Mouse (Mus musculus): ENCODE results near the gene Ugt1a6b.
A peak's percentile ranks its signal among the peaks of the same experiment; 100 is the strongest.
"Not testable (repeated sequence)": the region's sequence is repeated elsewhere in the genome, so short reads cannot be mapped to it uniquely, and the experiment has no call there.

Gene Ugt1a6b

GRCm38 (mm10) chr1:88120550-88120949 lies 17.5 kb downstream of the Ugt1a6b start:
- not testable (repeated sequence) for DNase-seq (ENCODE audit: extremely low spot score, low spot score)

GRCm38 (mm10) chr1:88121521-88121920 lies 18.5 kb downstream of the Ugt1a6b start:
- not testable (repeated sequence) for DNase-seq (ENCODE audit: extremely low spot score, low spot score)

DNA sequence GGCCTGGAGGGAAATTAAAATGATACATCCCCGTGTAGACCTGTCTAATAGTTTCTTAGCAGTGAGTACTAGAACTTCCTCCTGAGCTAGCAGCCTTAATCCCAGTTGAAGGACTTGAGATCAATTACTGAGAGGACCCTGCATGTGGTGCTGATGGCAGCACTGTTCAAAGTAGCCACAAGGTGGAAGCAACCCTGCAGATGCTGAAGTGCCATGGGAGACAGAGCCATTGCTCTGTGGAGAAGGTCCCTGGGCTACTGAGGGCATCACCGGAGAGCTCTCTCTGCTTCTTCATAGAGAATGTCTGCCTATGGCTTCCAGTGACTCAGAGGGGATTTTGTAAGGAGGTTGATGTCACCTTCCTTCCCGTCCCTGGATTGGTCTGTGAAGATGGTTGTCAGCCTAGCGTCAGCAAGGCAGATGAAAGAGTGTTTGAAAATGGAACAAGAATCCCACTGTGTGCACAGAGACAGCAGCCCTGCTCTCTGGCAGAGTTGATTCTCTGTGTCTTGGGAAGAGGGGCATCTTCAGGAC lies 22.8 kb downstream of the Ugt1a6b start:
- not testable (repeated sequence) for DNase-seq (ENCODE audit: extremely low spot score, low spot score)

- DNase-seq (ENCODE audit: extremely low spot score, low spot score), result not testable (repeated sequence)
These were observed 26.0 kb downstream of the Ugt1a6b start for GRCm38 (mm10) chr1:88129091-88129490.

DNA sequence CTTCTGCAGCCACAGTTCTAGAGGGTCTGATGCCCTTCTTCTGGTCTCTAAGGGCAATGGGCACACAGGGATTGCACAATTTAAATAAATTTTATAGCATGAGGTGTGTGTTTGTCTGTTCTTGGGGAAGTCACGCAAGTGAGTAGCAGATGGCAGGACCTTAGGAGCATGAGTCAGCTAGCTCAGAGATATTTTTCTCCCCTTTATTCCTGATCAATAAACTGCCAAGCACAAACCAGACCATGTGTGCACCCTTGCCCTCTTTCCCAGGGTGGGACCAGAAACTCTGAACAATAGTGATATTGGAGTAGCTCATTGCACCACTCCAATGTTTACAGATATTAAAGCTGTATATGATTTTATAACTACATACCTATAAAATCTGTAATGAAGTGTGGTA lies 27.2 kb downstream of the Ugt1a6b start:
- not testable (repeated sequence) for DNase-seq (ENCODE audit: extremely low spot score, low spot score)

- no peak for DNase-seq (ENCODE audit: extremely low spot score, low spot score)
These were observed 30.9 kb downstream of the Ugt1a6b start for GRCm38 (mm10) chr1:88133908-88134456.

DNA sequence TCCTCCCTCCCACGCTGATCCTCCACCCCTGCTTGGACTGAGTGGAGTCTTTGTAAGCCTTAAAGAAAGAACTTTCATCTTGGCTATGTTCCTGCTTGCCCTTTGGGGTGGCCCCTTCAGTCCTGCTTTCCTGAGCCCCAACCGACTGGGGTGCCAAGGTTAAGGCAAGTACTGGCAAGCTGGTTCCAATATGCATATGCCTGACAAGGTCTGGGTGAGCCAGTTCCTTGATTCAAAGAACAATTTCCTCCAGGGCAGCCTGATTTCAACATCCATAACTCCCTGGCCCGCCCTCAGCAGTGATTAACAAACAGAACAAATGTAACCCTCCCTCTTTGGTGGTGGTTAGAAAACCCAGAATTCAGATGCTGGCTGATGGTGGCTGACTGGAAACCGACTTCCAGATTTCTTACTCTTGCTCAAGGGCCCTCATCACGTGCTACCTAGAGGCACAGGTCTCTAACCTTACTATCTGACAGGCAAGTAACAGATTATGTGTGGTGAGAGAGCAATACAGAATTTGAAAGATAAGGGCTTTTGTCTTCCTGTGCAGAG lies 31.5 kb downstream of the Ugt1a6b start, which contains the start of gene Ugt1a6a:
Ugt1a6a (plus strand) TSS at position 353 of the 555 bp plus-strand sequence.
- DNase-seq (ENCODE audit: extremely low spot score, low spot score), result not testable (repeated sequence)

- not testable (repeated sequence) for DNase-seq (ENCODE audit: extremely low spot score, low spot score)
These were observed 32.3 kb downstream of the Ugt1a6b start for GRCm38 (mm10) chr1:88135229-88135904.

GRCm38 (mm10) chr1:88136646-88137045 lies 33.6 kb downstream of the Ugt1a6b start:
- DNase-seq (ENCODE audit: extremely low spot score, low spot score), result no peak

DNA sequence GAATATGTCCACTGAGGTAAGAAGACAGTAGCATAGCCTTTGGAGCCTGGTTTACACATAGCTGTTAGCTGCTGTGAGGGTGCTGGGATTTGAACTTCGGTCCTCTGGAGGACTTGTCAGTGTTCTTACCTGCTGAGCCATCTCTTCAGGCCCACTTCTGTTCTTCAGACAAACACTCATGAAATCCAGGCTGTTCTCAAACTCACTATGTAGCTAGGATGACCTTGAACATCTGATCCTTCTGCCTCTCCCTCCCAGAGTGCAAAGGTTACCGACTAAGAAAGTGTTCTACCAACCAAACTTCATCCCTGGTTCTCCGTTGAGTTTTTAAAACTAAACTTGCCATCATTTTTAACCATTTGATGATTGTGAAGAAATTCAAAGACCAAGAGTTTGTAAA lies 34.2 kb downstream of the Ugt1a6b start:
- DNase-seq (ENCODE audit: extremely low spot score, low spot score), result no peak

DNA sequence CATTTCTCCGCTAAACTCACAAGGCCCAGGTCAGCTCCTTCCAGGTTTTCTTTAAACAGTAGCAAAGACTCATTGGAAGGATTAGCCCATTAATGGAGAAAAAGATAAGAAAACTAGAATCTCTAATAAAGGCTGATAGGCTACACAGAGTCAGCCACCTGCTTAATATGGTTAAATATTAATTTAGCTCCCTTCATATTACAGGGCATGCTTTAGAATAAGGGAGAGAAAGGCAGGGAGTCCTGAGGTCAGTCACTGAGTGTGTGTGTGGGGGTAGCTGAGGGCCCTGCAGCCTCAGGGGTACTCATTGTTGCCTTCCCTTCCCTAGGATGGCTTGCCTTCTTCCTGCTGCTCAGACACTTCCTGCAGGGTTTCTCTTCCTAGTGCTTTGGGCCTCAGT lies 35.1 kb downstream of the Ugt1a6b start:
- DNase-seq (ENCODE audit: extremely low spot score, low spot score), result no peak

DNA sequence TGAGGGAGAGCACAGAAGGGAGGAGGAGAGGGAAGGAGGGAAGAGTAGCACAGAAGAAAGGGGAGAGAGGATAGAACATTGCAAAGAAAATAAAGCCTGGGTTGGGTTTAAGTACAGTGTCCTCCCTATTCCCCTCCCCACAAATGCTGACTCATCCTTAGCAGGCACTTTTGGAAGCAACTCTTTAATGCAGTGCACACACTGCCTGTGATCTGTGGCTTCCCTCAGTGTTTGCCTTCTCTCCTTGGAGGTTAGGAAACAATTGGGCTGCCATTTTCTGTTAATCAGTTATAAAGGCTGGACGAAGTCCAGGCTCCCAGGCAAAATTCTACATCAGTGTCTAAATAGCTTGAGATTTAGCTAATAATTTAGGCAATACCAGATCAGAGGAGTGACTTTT lies 37.4 kb downstream of the Ugt1a6b start:
- not testable (repeated sequence) for DNase-seq (ENCODE audit: extremely low spot score, low spot score)

DNA sequence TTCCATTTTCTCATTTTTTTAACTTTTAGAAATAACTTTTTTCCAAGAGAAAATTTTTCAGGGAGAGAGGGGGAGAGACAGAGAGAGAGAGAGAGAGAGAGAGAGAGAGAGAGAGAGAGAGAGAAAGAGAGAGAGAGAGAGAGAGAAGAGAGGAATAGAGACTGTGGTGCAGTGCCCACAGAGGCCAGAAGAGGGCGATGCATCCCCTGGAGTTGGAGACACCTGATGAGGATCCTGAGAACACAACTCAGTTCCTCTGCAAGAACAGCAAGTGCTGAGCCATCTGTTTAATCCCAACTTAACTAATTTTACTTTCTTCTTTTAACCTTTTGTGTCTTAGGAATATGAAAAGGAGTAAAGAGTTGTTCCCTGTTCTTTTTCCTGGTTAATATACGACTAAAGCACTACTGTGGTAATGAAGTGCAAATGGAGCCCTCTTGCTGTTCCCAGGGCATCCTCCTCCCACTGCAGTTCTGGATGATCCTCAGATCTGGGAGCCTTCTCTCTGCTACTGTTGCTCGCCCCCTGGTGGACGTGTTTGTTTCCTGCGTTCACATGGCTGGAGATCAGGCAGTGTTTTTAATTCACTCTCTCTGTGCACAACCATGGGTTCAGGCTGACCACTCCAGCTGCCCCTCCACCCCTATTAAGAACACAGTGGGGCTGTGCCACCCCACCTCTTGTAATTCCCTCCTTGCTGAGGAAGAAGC lies 41.1 kb downstream of the Ugt1a6b start:
- DNase-seq (ENCODE audit: extremely low spot score, low spot score), result peak; percentile 26

GRCm38 (mm10) chr1:88145278-88145677 lies 42.2 kb downstream of the Ugt1a6b start:
- DNase-seq (ENCODE audit: extremely low spot score, low spot score), result not testable (repeated sequence)

- DNase-seq (ENCODE audit: extremely low spot score, low spot score), result not testable (repeated sequence)
These were observed 47.1 kb downstream of the Ugt1a6b start for GRCm38 (mm10) chr1:88150133-88150532.

DNA sequence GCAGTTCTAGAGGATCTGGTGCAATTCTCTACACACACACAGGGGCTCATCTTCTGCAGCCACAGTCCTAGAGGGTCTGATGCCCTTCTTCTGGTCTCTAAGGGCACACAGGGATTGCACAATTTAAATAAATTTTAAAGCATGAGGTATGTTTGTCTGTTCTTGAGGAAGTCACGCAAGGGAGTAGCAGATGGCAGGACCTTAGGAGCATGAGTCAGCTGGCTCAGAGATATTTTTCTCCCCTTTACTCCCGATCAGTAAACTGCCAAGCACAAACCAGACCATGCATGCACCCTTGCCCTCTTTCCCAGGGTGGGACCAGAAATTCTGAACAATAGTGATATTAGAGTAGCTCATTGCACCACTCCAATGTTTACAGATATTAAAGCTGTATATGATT lies 55.4 kb downstream of the Ugt1a6b start:
- no peak for DNase-seq (ENCODE audit: extremely low spot score, low spot score)

- no peak for DNase-seq (ENCODE audit: extremely low spot score, low spot score)
These were observed 62.7 kb downstream of the Ugt1a6b start, which contains the start of gene Ugt1a5 for GRCm38 (mm10) chr1:88165711-88166110. Ugt1a5 (plus strand) TSS chr1:88166012.

- not testable (repeated sequence) for DNase-seq (ENCODE audit: extremely low spot score, low spot score)
These were observed 69.1 kb downstream of the Ugt1a6b start for GRCm38 (mm10) chr1:88172190-88172589.

DNA sequence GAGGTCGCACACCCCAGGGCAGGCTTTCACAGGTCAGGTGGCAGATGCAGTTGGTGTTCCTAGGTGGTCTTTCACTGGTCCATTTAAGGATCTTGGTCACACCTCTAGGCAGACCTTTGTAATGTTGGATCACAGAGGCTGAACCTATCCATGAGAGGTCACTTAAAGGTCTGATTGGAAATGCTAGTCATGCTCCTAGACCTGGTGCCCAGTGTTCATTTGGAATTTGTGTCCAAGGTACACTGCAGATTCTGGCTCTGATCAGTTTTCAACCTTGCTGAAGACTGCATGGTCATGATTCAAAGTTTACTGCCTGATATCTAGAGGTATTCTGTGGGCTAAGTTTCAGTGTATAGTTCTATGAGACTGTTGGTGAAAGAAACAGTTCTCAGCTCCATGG lies 76.6 kb downstream of the Ugt1a6b start:
- DNase-seq (ENCODE audit: extremely low spot score, low spot score), result no peak

DNA sequence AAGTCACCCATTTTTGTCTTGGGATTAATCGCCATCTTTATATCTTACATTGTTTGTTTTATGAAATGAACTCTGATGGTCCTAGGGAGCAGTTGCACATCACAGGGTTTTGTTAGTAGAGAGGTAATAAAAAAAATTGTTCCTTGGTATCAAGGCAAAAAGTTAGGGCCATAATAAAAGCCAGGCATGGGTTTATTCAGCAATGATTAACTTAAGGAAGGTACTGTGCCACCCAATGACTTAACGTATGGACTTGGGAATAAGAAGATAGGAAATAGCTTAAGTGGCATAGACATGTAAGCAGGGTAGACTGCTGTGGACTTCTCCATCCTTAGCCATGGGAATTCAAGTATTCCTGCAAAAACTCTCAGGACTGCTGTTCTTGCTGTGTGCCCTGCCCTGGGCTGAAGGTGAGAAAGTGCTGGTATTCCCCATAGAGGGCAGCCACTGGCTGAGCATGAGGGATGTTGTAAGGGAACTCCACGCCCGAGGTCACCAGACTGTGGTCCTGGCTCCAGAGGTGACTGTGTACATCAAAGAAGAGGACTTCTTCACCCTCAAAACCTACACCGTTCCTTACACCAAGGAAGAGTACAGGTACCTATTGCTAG lies 83.4 kb downstream of the Ugt1a6b start:
- DNase-seq (ENCODE audit: extremely low spot score, low spot score), result no peak

GRCm38 (mm10) chr1:88192136-88192535 lies 89.1 kb downstream of the Ugt1a6b start:
- no peak for DNase-seq (ENCODE audit: extremely low spot score, low spot score)
